Mouse (Mus musculus) heart, embryonic 13.5 days (tissue): ENCODE measurements around the gene Gm10488. TPM values are rescaled to one million over a fixed set of nuclear protein-coding genes. Genes with fewer than 3 reads are reported as not detected.
"Not testable (repeated sequence)": the region's sequence is repeated elsewhere in the genome, so short reads cannot be mapped to it uniquely, and the experiment has no call there.

ENCODE experiments used
- ATAC-seq: fragments of 200-750 bp; cut with Nextera tagmentation; 2 replicates; pipeline ENCODE4 v1.8.0; 2017; ENCODE audit warnings: moderate TSS enrichment; ENCODE audit not compliant: insufficient number of reproducible peaks, low FRiP score, low TSS enrichment; ENCODE audit errors: extremely low read depth
- H3K27ac ChIP-seq: fragments of 300-500 bp; sonication (generic); replicated peaks from 2 replicates; pipeline ENCODE4 v1.5.1; 2015; ENCODE audit warnings: moderate library complexity, mild to moderate bottlenecking, inconsistent platforms
- H3K27me3 ChIP-seq: fragments of 300-500 bp; sonication (generic); replicated peaks from 2 replicates; pipeline ENCODE4 v1.6.1; 2015; ENCODE audit warnings: mild to moderate bottlenecking, inconsistent platforms
- H3K36me3 ChIP-seq: fragments of 300-500 bp; sonication (generic); 2 replicates; pipeline ENCODE4 v1.6.1; 2015; ENCODE audit warnings: mild to moderate bottlenecking, inconsistent platforms
- H3K4me1 ChIP-seq: fragments of 300-500 bp; sonication (generic); 2 replicates; pipeline ENCODE4 v1.6.1; 2015; ENCODE audit warnings: inconsistent platforms
- H3K4me2 ChIP-seq: fragments of 300-500 bp; sonication (generic); 2 replicates; pipeline ENCODE4 v1.6.1; 2015; ENCODE audit warnings: inconsistent platforms, mild to moderate bottlenecking, moderate library complexity
- H3K4me3 ChIP-seq: fragments of 300-500 bp; sonication (generic); 2 replicates; pipeline ENCODE4 v1.5.1; 2015; ENCODE audit warnings: moderate library complexity, mild to moderate bottlenecking, inconsistent platforms
- H3K9ac ChIP-seq: fragments of 300-500 bp; sonication (generic); 2 replicates; pipeline ENCODE4 v1.6.1; 2015; ENCODE audit warnings: inconsistent platforms, mild to moderate bottlenecking, moderate library complexity
- H3K9me3 ChIP-seq: fragments of 300-500 bp; sonication (generic); 2 replicates; pipeline ENCODE4 v1.6.1; 2016; ENCODE audit warnings: inconsistent platforms
- WGBS: fragments of 180-500 bp; shearing (Covaris S2); methylation state at CpG from one replicate; pipeline ENCODE4 v1.1.7; 2015; ENCODE audit warnings: mixed read lengths; 5-methylcytosine and 5-hydroxymethylcytosine counted together
- microRNA-seq: library from miRNA; unstranded; fragments of <30 nt; microRNA quantifications from one replicate; pipeline ENCODE4, GENCODE M21; 2016
- polyA plus RNA-seq: library from polyadenylated mRNA; unstranded; fragments of >200 nt; fragmentation: Nextera tagmentation; extraction: Ambion mirVana; gene quantifications from 2 replicates; pipeline ENCODE4 v1.2.1, GENCODE M21; 2015

Gene Gm10488
- not detected in 2 replicates for polyA plus RNA-seq

DNA sequence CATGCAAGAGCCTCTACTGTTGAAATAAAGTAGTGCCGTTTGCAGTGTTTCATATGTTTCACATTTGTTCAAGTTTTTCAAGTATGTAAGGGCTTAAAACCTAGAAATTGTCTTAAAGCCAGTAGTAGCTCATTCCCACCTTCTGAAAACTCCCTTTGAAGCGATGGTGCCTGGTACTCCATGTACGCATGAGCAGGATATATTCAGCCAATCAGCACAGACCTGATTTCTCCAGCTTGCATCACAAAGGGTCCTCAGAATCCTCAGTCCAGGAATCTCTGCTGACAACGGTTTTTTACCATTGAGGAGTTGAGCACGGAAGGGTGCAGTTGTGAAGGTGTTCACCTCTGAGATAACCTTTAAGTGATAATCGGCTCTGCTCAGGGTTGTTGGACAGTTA, at the start of gene Gm10488:
Gene Gm10488, plus strand, starts transcription at position 301 of the 400 bp plus-strand sequence.
- not testable (repeated sequence) for H3K36me3 ChIP-seq, H3K27me3 ChIP-seq, H3K27ac ChIP-seq, H3K9me3 ChIP-seq, H3K4me1 ChIP-seq, H3K4me3 ChIP-seq, H3K4me2 ChIP-seq, H3K9ac ChIP-seq, ATAC-seq
- no CpG with 5 or more reads among the region's 6 CpGs for WGBS

Small RNA genes within 50 kb of the gene (microRNA-seq; reads per million reads assigned to microRNA genes)
- gene Gm44298: not detected
